Mouse (Mus musculus): ENCODE results near the gene Col7a1.

GRCm38 (mm10) chr9:108977966-108978365 is 24.6 kb downstream of the Col7a1 start:
- no peak for TF ChIP-seq POLR2A (IDR thresholded peaks at IDR 0.05; ENCODE audit: borderline replicate concordance, extremely low read depth, low read depth, low read length)
- TF ChIP-seq CTCF (IDR thresholded peaks at IDR 0.05; ENCODE audit: insufficient read depth, low read length): no peak

All from lung, adult 2 months (tissue).